Mouse (Mus musculus): ENCODE measurements around the gene Lpcat3. TPM values are rescaled to one million over a fixed set of nuclear protein-coding genes. Genes with fewer than 3 reads are reported as not detected.

The Lpcat3 gene
- polyA plus RNA-seq, 1 experiment = 144 TPM

DNA sequence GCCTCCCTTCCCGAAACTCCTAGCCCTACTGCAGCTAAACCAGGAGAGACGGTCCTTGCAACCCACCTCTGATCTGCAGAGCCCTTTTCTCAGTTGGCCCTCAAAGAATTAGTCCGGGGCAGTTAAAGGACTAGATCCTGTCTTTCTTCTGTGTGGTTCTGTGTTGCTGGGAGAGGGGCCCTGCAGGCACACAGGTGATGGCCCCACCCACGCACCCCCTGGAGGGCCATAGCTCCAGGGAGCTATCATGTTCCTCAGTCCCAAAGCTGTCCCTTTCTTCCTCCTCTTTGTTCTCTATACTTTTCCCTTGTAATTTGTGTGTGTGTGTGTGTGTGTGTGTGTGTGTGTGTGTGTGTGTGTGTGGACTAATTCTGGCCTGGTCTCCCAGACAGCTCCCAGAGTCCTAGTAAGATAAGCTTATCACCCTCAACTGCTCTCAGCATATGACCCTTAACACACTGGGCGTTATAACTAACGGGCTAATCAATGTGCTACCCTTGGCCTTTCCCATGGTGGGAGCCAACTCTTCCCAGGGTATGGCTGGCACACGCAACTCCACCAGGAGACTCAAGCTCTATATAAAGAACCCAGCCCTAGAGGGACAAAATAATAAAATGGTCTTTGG is 56.6 kb downstream of the Lpcat3 start:
- peak; percentile 34 for TF ChIP-seq GATA1 (IDR thresholded peaks at IDR 0.05; ENCODE audit: low read length)

GRCm38 (mm10) chr6:124720904-124721303 is 58.1 kb downstream of the Lpcat3 start:
- no peak for TF ChIP-seq GATA1 (IDR thresholded peaks at IDR 0.05; ENCODE audit: low read length)

GRCm38 (mm10) chr6:124722876-124723473 is 60.1 kb downstream of the Lpcat3 start:
- no peak for TF ChIP-seq GATA1 (IDR thresholded peaks at IDR 0.05; ENCODE audit: low read length)

GRCm38 (mm10) chr6:124723541-124723940 is 60.7 kb downstream of the Lpcat3 start:
- TF ChIP-seq GATA1 (IDR thresholded peaks at IDR 0.05; ENCODE audit: low read length) = no peak

GRCm38 (mm10) chr6:124724472-124724871 is 61.6 kb downstream of the Lpcat3 start:
- no peak for TF ChIP-seq GATA1 (IDR thresholded peaks at IDR 0.05; ENCODE audit: low read length)

DNA sequence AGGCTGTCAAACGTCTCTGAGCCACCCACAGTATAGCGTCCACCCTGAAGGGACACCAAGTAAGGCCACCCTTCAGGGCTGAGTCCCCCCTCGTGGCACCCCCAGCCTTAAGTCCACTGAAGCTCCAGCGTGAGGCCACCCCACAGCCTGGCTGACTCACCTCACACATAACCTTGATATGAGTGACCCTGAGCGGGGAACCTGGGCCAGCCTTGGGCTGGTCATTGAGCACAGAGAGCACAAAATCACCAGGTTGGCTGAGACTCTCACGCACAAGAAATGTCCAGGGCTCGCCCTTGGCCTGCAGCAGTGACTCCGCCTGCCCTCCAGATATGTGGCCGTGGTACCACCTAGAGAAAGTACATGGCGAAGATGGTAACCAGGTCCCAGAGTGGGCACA is 65.8 kb downstream of the Lpcat3 start:
- no peak for TF ChIP-seq GATA1 (IDR thresholded peaks at IDR 0.05; ENCODE audit: low read length)

DNA sequence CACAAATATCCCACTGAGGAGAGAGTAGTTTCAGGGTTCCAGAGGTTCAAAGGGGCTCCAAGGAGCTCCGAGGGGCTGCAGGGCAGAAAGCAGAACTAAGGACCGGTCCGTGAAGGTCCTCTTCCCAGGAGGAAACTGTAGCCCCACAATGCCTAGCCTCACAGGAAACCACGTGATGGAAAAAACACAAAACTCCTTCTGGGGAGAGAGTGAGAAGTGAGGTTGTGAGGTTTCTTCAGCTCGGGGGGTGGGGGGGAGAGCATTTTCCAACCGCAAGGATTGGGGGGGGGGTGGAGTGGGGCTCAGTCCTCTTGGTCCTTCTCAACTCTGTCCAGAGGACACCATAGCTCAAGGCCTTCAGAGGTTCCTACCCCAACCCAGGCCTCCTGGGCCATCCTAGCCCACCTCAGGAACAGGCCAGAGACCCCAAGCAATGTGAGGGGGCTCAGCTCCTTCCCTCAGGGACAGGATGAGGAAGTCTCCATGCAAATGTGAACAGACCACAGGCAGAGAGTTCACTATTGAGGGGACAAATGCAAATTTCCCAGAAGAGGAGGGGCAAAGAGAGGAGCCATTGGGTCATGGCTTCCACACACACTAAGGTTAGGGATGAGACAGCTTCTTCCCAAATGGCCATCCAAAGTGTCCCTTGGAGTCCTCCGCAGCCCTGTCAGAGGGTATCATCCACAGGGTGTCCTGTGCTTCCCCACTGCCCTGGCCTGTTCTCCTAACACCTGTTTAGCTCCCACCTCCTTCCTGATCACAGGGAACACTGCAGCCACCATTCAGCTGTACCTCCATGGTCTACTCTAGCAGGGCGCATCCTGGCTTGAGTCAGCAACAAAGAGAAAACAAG is 67.3 kb downstream of the Lpcat3 start:
- no peak for TF ChIP-seq GATA1 (IDR thresholded peaks at IDR 0.05; ENCODE audit: low read length)

- TF ChIP-seq GATA1 (IDR thresholded peaks at IDR 0.05; ENCODE audit: low read length) = no peak
Measured at GRCm38 (mm10) chr6:124731038-124731437, 68.2 kb downstream of the Lpcat3 start.

DNA sequence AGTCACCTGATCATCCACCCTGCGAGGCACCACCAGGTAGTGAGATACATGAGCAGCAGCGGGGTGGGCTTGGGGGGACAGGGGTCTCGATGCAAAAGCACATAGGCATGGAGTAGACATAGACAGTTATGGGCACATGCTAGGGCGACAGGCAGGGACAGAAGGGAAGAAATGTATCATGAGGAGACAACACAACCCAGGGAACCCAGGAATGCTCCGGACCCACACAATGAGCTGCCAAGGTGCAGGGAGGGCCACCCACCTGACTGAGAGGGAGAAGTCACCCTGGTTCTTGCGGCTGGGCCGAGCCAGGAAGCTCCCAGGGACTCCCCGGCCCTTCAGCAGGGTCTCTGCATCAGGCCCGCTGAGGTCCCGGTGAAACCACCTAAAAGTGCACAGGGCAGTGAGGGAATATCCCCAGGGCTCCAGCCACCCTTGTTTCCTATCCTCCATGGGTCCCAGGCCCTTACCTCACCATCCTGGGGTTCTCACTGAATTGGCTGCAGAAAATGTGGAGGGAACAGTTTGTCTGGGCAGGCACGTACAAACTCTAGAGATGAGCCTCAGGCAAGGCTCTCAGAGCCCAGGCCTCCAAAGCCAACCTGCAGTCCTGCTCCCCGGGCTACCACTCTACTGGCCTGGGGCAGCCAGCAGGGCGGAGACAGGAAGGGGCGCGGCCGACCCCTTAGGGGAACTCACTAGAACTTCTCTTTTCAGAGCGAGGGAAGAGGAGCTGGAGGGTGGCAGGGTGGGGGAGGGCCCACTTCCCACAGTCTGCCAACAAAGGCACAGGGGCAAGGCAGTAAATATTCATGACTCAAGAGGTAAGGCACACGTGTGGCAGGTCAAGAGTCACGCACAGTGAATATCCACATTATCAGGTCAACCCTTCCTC is 69.9 kb downstream of the Lpcat3 start:
- no peak for TF ChIP-seq GATA1 (IDR thresholded peaks at IDR 0.05; ENCODE audit: low read length)

DNA sequence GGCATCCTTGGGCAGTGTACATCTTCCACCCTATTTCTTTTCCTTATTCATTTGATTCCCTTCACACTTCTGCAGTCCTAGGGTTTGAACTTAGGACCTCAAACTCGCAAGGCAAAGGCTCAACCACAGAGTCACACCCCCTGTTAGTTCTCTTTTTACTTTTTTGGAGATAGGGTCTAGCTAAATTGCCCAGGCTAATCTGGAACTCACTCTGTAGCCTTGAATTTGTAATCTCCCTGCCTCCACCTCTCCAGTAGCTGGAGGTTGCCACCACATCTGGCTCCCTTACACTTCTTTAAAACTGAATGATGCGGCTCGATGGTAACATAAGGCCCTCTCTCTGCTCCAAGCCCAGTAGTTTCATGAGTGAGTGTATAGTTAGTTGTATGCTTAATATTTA is 71.6 kb downstream of the Lpcat3 start:
- no peak for TF ChIP-seq GATA1 (IDR thresholded peaks at IDR 0.05; ENCODE audit: low read length)

DNA sequence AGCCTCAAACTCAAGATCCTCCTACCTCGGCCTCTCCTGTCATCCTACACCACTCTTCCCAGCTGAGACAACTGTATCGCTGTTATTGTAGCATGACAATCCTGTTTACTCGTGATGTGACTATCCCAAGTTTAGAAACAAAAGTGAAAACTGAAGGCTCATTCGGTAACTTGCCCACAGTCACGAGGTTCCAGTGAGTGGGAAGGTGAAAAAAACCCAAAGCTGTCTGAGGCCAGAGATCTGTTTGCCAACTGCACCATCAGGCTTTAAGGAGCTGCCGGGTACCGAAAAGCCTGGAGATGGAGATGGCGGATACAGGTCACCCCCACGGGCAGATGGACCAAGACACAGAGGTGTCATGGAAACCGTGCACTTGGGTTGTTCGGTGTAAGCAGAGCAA is 74.2 kb downstream of the Lpcat3 start:
- TF ChIP-seq GATA1 (IDR thresholded peaks at IDR 0.05; ENCODE audit: low read length) = no peak

- TF ChIP-seq GATA1 (IDR thresholded peaks at IDR 0.05; ENCODE audit: low read length) = no peak
Measured at GRCm38 (mm10) chr6:124738511-124739023, 75.7 kb downstream of the Lpcat3 start, which contains the start of gene Ptpn6. TSS of gene Ptpn6 (minus strand) at chr6:124738714.

GRCm38 (mm10) chr6:124739231-124739796 is 76.5 kb downstream of the Lpcat3 start:
- TF ChIP-seq GATA1 (IDR thresholded peaks at IDR 0.05; ENCODE audit: low read length) = no peak

DNA sequence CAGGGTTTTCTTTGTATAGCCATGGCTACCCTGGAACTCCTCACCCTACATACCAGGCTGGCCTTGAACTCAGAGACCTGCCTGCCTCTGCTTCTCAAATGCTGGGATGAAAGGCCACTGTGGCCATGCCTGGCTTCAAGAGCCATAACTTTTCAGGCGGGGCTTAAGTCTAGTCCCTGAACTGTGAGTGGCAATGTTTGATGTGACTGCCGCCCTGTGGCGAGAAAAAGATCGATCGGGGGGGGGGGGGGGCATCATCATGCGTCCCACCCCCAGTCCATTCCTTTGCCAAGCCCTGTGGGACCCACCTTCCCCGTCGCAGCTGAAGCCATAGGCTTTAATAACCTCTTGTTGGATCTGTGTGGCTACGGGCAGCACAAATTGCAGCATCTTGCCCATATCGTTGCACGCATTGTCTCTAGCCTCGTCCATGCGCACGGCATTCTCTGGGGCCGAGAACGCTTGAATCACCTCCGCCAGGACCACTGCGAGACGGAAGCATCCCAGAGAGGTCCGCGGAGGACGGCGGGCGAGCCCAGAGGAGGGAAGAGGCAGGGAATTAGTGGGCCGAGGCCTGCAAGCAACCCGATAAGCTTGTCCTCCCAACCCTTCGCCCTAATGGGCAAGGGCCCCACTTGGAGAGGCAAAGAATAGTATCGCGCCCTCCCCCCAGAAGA is 77.5 kb downstream of the Lpcat3 start:
- no peak for TF ChIP-seq GATA1 (IDR thresholded peaks at IDR 0.05; ENCODE audit: low read length)

Data from G1E-ER4 (cell line).